Mouse (Mus musculus) heart, embryonic 12.5 days (tissue): ENCODE measurements around the gene Gtf2f2. TPM values are rescaled to one million over a fixed set of nuclear protein-coding genes. Genes with fewer than 3 reads are reported as not detected.

Experiments
- ATAC-seq: fragments of 200-750 bp; cut with Nextera tagmentation; 2 replicates; pipeline ENCODE4 v1.8.0; 2017; ENCODE audit warnings: moderate TSS enrichment, moderate library complexity; ENCODE audit not compliant: insufficient number of reproducible peaks, low FRiP score
- H3K27ac ChIP-seq: fragments of 300-500 bp; sonication (generic); 2 replicates; pipeline ENCODE4 v1.5.1; 2016; ENCODE audit warnings: mild to moderate bottlenecking, moderate library complexity; ENCODE audit not compliant: poor library complexity, severe bottlenecking
- H3K27me3 ChIP-seq: fragments of 300-500 bp; sonication (generic); replicated peaks from 2 replicates; pipeline ENCODE4 v1.6.1; 2016; ENCODE audit warnings: mild to moderate bottlenecking, moderate library complexity
- H3K36me3 ChIP-seq: fragments of 300-500 bp; sonication (generic); 2 replicates; pipeline ENCODE4 v1.6.1; 2016; ENCODE audit warnings: mild to moderate bottlenecking, moderate library complexity
- H3K4me1 ChIP-seq: fragments of 300-500 bp; sonication (generic); replicated peaks from 2 replicates; pipeline ENCODE4 v1.6.1; 2016; ENCODE audit warnings: mild to moderate bottlenecking
- H3K4me2 ChIP-seq: fragments of 300-500 bp; sonication (generic); 2 replicates; pipeline ENCODE4 v1.6.1; 2016; ENCODE audit warnings: mild to moderate bottlenecking, moderate library complexity
- H3K4me3 ChIP-seq: fragments of 300-500 bp; sonication (generic); 2 replicates; pipeline ENCODE4 v1.5.1; 2016; ENCODE audit warnings: mild to moderate bottlenecking
- H3K9ac ChIP-seq: fragments of 300-500 bp; sonication (generic); 2 replicates; pipeline ENCODE4 v1.6.1; 2016; ENCODE audit warnings: mild to moderate bottlenecking, moderate library complexity
- H3K9me3 ChIP-seq: fragments of 300-500 bp; sonication (generic); replicated peaks from 2 replicates; pipeline ENCODE4 v1.6.1; 2016; ENCODE audit warnings: mild to moderate bottlenecking, moderate library complexity
- WGBS: fragments of 180-500 bp; shearing (Covaris S2); methylation state at CpG from one replicate; pipeline ENCODE4 v1.1.7; 2016; 5-methylcytosine and 5-hydroxymethylcytosine counted together
- polyA plus RNA-seq: library from polyadenylated mRNA; unstranded; fragments of >200 nt; fragmentation: Nextera tagmentation; extraction: Ambion mirVana; gene quantifications from 2 replicates; pipeline ENCODE4 v1.2.1, GENCODE M21; 2016

Gtf2f2 gene
- polyA plus RNA-seq, 1 experiment from 2014 or later = 31.3 TPM

GRCm38 (mm10) chr14:76024641-76025040 is 14.0 kb upstream of the Gtf2f2 start:
- no peak for ATAC-seq
- Histone ChIP-seq H3K4me2 (no peak overlapping the region), H3K27me3 (no peaks in the 10 kb centered on the region), H3K4me1 (no peaks in the 10 kb centered on the region), H3K4me3 (no peak overlapping the region), H3K9me3 (no peaks in the 10 kb centered on the region), H3K9ac (no peak overlapping the region), H3K27ac (no peak overlapping the region), H3K36me3 (no peaks in the 10 kb centered on the region)
- WGBS = 82% methylated on average over 4 of the region's 4 CpGs

- ATAC-seq = no peak
- H3K4me1 ChIP-seq = no peaks in the 10 kb centered on the region
- WGBS = 74% methylated on average over 7 of the region's 7 CpGs
- H3K9me3 ChIP-seq = no peaks in the 10 kb centered on the region
- no peaks in the 10 kb centered on the region for H3K27me3 ChIP-seq
- H3K27ac ChIP-seq = no peak overlapping the region
- H3K9ac ChIP-seq = no peak overlapping the region
- no peak overlapping the region for H3K4me3 ChIP-seq
- no peak overlapping the region for H3K4me2 ChIP-seq
- no peaks in the 10 kb centered on the region for H3K36me3 ChIP-seq
Measured at GRCm38 (mm10) chr14:76020927-76021719, 10.5 kb upstream of the Gtf2f2 start.

- Histone ChIP-seq H3K27ac (no peak overlapping the region), H3K36me3 (no peaks in the 10 kb centered on the region), H3K9me3 (no peaks in the 10 kb centered on the region), H3K4me3 (no peak overlapping the region), H3K4me1 (no peaks in the 10 kb centered on the region), H3K9ac (no peak overlapping the region), H3K4me2 (no peak overlapping the region), H3K27me3 (no peaks in the 10 kb centered on the region)
- no peak for ATAC-seq
- 91% methylated on average over 5 of the region's 5 CpGs for WGBS
Measured at GRCm38 (mm10) chr14:76020259-76020785, 9.7 kb upstream of the Gtf2f2 start.

- Histone ChIP-seq H3K4me3 (no peak overlapping the region), H3K4me1 (no peaks in the 10 kb centered on the region), H3K9ac (no peak overlapping the region), H3K36me3 (no peaks in the 10 kb centered on the region), H3K27me3 (no peaks in the 10 kb centered on the region), H3K4me2 (no peak overlapping the region), H3K9me3 (no peaks in the 10 kb centered on the region), H3K27ac (no peak overlapping the region)
- no peak for ATAC-seq
- WGBS = 84% methylated on average over 10 of the region's 10 CpGs
Measured at GRCm38 (mm10) chr14:76017785-76018490, 7.3 kb upstream of the Gtf2f2 start.

- Histone ChIP-seq H3K27me3 (no peaks in the 10 kb centered on the region), H3K9ac (no peak overlapping the region), H3K9me3 (no peaks in the 10 kb centered on the region), H3K4me3 (no peak overlapping the region), H3K4me1 (peaks cover 10% of the 10 kb centered on the region), H3K4me2 (no peak overlapping the region), H3K36me3 (no peaks in the 10 kb centered on the region), H3K27ac (no peak overlapping the region)
- WGBS = 38% methylated on average over 2 of the region's 2 CpGs
- ATAC-seq = no peak
Measured at GRCm38 (mm10) chr14:76014331-76014730, 3.7 kb upstream of the Gtf2f2 start.

- peaks cover 16% of the 10 kb centered on the region for H3K4me1 ChIP-seq
- H3K9me3 ChIP-seq = no peaks in the 10 kb centered on the region
- no peak overlapping the region for H3K9ac ChIP-seq
- H3K27me3 ChIP-seq = no peaks in the 10 kb centered on the region
- peaks cover 5% of the 10 kb centered on the region; the same call in 1 of the 2 replicates for H3K36me3 ChIP-seq
- H3K4me3 ChIP-seq = peak overlapping the region; percentile 95
- H3K27ac ChIP-seq = no peak overlapping the region
- 34% methylated on average over 7 of the region's 7 CpGs for WGBS
- peak overlapping the region; percentile 87 for H3K4me2 ChIP-seq
- ATAC-seq = peak; percentile 19; the same call in 1 of the 2 replicates
Measured at GRCm38 (mm10) chr14:76011062-76011457, 395 bp upstream of the Gtf2f2 start.

GRCm38 (mm10) chr14:76009185-76009584 is 1.5 kb downstream of the Gtf2f2 start:
- no peak overlapping the region; the same call in 1 of the 2 replicates for H3K9ac ChIP-seq
- H3K27ac ChIP-seq = no peak overlapping the region
- WGBS = 86% methylated on average over 5 of the region's 5 CpGs
- peaks cover 12% of the 10 kb centered on the region; the same call in 1 of the 2 replicates for H3K36me3 ChIP-seq
- peaks cover 16% of the 10 kb centered on the region for H3K4me1 ChIP-seq
- H3K9me3 ChIP-seq = no peaks in the 10 kb centered on the region
- ATAC-seq = no peak
- peak overlapping the region; percentile 95; the same call in 1 of the 2 replicates for H3K4me3 ChIP-seq
- peak overlapping the region; percentile 87 for H3K4me2 ChIP-seq
- H3K27me3 ChIP-seq = no peaks in the 10 kb centered on the region

GRCm38 (mm10) chr14:76008174-76008573 is 2.5 kb downstream of the Gtf2f2 start:
- 82% methylated on average over 1 of the region's 1 CpGs for WGBS
- no peak overlapping the region for H3K9ac ChIP-seq
- ATAC-seq = no peak

GRCm38 (mm10) chr14:76005011-76005410 is 5.7 kb downstream of the Gtf2f2 start:
- H3K4me2 ChIP-seq = no peak overlapping the region
- no peak overlapping the region for H3K27ac ChIP-seq
- 93% methylated on average over 4 of the region's 4 CpGs for WGBS
- H3K9ac ChIP-seq = no peak overlapping the region
- ATAC-seq = no peak
- H3K4me1 ChIP-seq = peaks cover 13% of the 10 kb centered on the region
- no peaks in the 10 kb centered on the region for H3K27me3 ChIP-seq
- no peaks in the 10 kb centered on the region for H3K9me3 ChIP-seq
- H3K36me3 ChIP-seq = peaks cover 15% of the 10 kb centered on the region
- no peak overlapping the region for H3K4me3 ChIP-seq

More at GRCm38 (mm10) chr14:76008174-76008573, 2.5 kb downstream of the Gtf2f2 start:
- peaks cover 16% of the 10 kb centered on the region for H3K4me1 ChIP-seq
- H3K4me3 ChIP-seq = no peak overlapping the region
- no peak overlapping the region for H3K4me2 ChIP-seq
- H3K9me3 ChIP-seq = no peaks in the 10 kb centered on the region
- H3K27me3 ChIP-seq = no peaks in the 10 kb centered on the region
- no peak overlapping the region for H3K27ac ChIP-seq
- peaks cover 12% of the 10 kb centered on the region; the same call in 1 of the 2 replicates for H3K36me3 ChIP-seq

- Histone ChIP-seq H3K4me1 (no peaks in the 10 kb centered on the region), H3K36me3 (peaks cover 13% of the 10 kb centered on the region), H3K27me3 (no peaks in the 10 kb centered on the region), H3K9ac (no peak overlapping the region), H3K27ac (no peak overlapping the region), H3K4me2 (no peak overlapping the region), H3K4me3 (no peak overlapping the region), H3K9me3 (no peaks in the 10 kb centered on the region)
- ATAC-seq = no peak
- WGBS = 74% methylated on average over 4 of the region's 4 CpGs
Measured at GRCm38 (mm10) chr14:76001781-76002180, 8.9 kb downstream of the Gtf2f2 start.

GRCm38 (mm10) chr14:75998082-75998481 is 12.6 kb downstream of the Gtf2f2 start:
- peaks cover 8% of the 10 kb centered on the region for H3K36me3 ChIP-seq
- WGBS = 37% methylated on average over 1 of the region's 1 CpGs
- no peaks in the 10 kb centered on the region for H3K4me1 ChIP-seq
- no peak for ATAC-seq
- no peaks in the 10 kb centered on the region for H3K27me3 ChIP-seq
- no peak overlapping the region for H3K9ac ChIP-seq
- H3K27ac ChIP-seq = no peak overlapping the region
- H3K9me3 ChIP-seq = no peaks in the 10 kb centered on the region
- H3K4me3 ChIP-seq = no peak overlapping the region
- no peak overlapping the region for H3K4me2 ChIP-seq
